Mouse (Mus musculus) layer of hippocampus, adult 9-10 months (tissue): ENCODE measurements around the gene Klhl32.
"Not testable (repeated sequence)": the region's sequence is repeated elsewhere in the genome, so short reads cannot be mapped to it uniquely, and the experiment has no call there.

Experiments used
- DNase-seq: peaks from one replicate; pipeline ENCODE4 v3.0.0; 2022; ENCODE audit warnings: low spot score

Klhl32 gene

GRCm38 (mm10) chr4:24795180-24795579 is 55.7 kb downstream of the Klhl32 start:
- DNase-seq, result no peak

DNA sequence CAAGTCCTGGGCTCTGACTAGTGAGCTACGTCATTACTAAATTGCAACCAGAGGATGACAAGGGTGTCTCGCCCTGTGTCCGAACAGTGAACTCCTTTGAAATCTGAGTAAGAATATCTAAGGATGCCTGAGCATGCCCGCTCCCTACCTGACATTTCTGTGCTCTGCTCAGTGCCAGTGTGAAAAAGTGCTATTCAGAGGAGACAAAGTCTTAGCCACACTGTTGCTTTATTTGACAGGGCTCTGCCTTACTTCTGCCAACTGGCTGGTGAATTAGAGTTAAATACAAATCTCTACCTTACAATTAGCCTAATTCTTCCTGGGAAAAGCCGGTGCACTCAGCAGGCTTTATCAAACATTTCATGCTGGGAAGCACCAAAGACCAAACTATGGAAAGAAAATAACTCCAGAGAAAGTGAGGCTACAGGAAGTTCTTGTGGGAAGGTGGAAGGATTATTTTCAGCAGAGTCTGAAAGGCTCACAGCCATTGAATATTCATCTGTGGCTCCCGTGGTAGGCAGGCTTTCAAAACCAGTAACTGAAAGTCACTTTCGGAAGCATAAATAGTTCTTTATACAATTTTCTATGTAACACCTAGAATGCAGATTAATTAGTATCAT is 57.1 kb downstream of the Klhl32 start:
- DNase-seq, result no peak

GRCm38 (mm10) chr4:24792416-24792981 is 58.4 kb downstream of the Klhl32 start:
- no peak for DNase-seq

DNA sequence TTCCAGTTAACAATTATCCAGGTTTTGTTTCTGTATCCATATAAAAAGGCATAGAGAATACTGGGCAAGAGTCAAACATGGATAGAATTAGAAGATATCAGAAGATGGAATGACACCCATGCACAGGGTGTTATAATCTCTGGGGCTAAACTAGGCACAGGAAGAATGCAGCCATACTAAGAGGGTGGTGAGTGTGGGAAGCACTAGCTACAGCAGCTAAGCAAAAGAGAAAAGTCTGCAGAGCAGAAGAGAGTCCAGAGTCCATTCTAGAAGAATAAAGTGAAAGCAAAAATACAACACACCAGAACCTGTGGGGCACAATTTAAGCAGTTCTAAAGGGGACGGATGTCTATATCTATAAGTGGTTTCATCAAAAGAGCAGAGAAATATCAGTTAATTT is 61.6 kb downstream of the Klhl32 start:
- no peak for DNase-seq

DNA sequence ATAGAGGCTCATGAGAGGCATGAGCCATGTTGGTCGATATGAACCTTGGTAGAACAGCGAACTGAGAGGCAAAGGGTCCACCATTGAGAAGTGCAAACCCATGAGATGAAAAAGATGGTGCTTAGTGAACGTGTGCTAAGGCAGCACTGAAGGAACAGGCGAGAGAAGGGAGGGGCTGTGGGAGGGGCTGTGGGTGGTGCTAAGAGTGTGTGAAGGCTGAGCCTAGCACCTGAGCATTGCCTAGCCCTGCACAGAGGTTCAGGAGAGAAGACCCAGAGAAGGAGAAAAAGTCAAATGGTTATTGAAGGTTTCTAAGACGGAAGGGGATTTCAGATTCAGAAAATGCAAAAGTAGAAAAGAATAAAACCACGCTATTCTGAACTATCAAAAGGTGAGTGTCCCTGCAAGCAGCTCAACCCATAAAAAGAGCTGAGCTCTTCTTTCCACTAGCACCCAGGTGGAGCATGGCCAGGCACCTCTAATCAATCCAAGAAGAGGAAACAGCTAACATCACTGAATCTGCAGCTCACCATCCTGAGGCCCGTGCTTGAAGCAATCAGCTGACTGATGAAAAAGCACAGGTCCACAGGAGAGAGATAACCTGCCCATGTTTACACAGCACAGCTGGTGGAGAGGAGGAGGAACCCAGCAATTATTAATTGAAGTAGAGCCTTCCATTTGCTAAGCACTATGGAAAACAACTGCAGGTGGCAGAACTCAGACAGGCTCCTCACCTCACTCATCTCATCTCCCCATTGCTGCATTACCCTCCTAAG is 65.0 kb downstream of the Klhl32 start:
- DNase-seq, result no peak

- DNase-seq, result no peak
Observed at GRCm38 (mm10) chr4:24765919-24766318, 85.0 kb downstream of the Klhl32 start.

GRCm38 (mm10) chr4:24765469-24765868 is 85.5 kb downstream of the Klhl32 start:
- no peak for DNase-seq

GRCm38 (mm10) chr4:24764558-24764957 is 86.4 kb downstream of the Klhl32 start:
- DNase-seq, result peak; percentile 37

GRCm38 (mm10) chr4:24763451-24763850 is 87.5 kb downstream of the Klhl32 start:
- DNase-seq, result no peak

- peak; percentile 56 for DNase-seq
Observed at GRCm38 (mm10) chr4:24758954-24759353, 92.0 kb downstream of the Klhl32 start.

DNA sequence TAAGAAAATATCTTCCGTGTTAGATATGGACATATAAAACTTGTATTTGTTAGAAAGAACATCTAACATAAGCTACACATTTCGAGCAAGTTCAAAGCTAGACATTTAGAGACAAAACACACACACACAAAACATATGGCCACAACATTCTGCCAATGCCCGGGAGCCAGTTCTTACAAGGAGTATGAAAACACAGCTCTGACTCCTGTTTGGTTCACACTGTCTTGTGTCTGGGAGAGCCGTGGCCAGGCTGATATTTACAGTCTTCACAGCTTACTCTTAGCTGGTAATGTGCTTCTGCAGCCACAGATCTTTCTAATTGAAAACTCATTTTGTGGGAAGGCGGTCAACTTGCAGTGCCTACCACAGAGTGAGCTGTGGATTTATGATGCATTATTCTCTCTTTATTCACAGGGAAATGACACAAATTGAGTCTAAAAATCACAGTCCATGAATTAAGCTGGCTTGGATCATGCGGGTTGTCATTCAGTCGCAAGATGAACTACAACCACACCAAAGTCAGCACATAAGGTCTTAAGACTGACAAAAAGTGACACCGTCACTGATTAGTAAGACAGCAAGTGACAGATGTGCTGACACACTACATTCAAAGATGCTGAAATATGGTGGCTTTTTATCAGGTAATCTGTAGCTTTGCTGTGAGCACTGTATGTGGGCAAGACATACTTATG is 98.3 kb downstream of the Klhl32 start:
- no peak for DNase-seq

DNA sequence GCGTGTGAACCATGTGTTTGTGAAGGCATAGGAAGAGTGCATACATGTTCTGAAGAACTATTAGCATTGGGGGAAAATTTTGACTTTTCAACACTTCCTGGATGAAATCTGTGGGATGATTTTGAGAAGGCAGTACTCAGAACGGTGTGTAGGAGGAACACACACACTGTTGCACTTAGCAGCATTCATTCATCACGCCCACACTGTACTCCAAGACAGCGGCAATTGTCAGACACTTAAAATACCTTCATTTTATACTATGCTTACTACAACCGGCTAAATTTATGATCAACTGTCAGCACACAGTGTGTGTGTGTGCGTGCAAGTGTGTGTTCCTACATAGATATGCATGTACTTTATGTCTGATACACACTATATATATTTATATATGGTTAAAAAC is 113.8 kb downstream of the Klhl32 start:
- no peak for DNase-seq

DNA sequence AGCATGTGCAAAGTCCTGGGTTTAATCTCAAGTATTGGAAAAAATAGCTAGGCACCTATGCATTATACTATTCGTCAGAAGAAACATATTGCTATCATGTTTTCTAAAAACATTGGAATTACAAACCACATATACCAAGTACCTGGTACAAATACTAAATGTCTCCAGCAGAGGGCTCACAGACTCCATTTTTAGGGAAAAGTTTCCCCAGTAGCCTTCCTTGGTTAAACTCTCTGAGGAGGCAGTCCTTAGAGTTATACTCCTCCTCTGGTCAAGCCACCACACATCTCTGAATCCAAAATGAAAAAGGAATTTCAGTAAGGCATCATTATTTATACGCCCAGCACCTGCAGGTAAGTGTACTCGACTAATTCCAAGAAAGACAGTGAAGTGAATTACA is 130.1 kb downstream of the Klhl32 start:
- DNase-seq, result peak; percentile 33

GRCm38 (mm10) chr4:24715559-24715958 is 135.4 kb downstream of the Klhl32 start:
- no peak for DNase-seq

DNA sequence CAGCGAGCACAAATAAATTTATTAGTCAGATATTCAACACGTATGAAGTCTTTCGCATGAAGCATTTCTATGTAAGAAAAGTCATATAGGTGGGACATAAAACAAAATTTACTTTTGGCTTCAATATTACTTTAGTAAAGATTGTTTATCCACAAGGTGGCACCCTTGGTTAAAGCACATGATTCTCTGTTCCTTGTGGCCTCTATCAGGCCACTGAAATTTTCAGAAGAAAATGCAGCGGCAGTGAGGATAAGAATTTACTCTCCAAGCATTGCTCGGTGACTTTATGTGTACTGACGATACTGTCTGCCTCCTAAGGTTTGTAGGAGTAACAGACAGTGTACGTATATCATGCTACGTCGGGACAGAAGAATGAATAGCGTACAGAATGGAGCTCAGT is 136.6 kb downstream of the Klhl32 start:
- DNase-seq, result peak; percentile 17

- DNase-seq, result peak; percentile 11
Observed at GRCm38 (mm10) chr4:24698528-24699117, 152.3 kb downstream of the Klhl32 start.

DNA sequence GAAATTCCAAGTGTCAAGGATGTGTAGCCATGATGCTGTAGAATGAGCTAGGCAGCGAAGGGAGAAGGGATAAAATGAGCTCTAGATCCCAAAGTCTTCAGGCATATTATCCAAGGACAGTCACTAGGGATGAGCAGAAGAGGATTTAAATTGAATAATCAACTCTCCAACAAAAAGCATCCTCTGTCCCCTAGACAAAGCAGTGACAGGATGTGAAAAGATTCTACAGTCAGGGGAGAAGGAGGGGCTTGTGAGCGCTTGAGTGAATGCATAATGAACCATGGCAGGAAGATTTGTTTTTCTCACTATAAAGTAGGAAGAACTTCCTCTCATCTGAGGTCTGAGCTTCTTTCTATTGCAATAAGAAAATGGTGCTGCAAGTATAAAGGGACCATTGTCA is 170.8 kb downstream of the Klhl32 start:
- no peak for DNase-seq

- no peak for DNase-seq
Observed at GRCm38 (mm10) chr4:24670007-24670406, 180.9 kb downstream of the Klhl32 start.

DNA sequence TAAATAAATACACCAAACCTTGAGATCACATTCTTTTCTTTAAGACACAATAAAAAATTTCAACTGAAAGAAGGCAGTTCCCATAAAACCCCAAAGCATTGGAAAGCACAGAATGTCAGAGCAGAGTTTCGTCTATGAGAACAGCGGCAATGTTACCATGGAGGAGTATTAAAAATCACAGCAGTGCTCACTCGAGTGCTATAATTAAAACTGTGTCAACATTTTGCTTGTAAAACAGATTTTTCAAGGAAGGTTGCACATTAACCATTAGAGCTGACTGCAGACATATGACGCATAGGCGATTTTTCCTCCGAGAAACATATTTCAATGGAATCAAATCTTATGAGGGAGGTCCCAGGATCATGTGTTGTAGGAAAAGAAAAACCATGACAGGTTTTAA is 191.7 kb downstream of the Klhl32 start:
- DNase-seq, result no peak

DNA sequence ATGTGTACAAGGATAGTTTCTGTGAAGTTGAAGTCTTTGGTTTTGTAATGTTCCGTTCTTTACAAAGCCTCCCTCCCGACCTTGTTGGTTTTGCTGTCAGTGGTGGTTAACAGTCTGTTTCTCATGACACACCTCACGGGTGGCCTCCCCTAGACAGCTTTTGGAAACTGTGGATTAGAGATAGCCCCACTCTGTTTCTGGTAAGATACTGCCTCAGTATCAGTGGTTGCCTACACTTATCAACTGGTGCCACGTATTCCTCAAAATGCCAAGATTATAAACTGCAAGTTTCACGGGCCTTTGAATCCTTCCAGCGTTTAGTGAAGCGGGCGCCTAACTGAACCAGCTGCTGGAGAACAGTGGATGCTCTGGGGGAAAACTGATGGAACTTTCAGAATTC is 206.2 kb downstream of the Klhl32 start:
- not testable (repeated sequence) for DNase-seq

DNA sequence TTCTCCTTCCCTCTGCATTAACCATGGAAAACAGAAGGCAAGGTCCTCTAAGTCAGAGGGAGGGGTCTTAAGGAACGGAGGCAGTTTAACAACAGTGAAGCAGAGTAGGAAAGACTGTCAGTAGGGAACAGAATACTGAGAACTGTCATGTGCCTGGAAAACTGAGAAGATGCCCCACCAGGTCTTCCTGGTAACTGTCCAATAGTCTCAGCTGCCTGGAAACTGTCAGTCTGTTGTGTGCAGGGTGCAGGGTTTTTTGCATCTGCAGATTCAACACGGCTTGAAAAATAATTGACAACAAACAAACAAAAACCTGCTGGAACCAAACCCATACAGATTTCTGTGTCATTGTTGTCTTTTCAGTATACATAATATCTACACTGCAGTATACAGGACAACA is 208.6 kb downstream of the Klhl32 start:
- DNase-seq, result no peak

- DNase-seq, result no peak
Observed at GRCm38 (mm10) chr4:24631177-24631911, 219.6 kb downstream of the Klhl32 start.
